Mouse (Mus musculus): ENCODE results near the gene Lrp2.

- no peak for TF ChIP-seq TCF12 (IDR thresholded peaks at IDR 0.05; ENCODE audit: insufficient read depth, poor library complexity, severe bottlenecking)
- TF ChIP-seq POLR2A (IDR thresholded peaks at IDR 0.05; ENCODE audit: insufficient read length, low read depth) = no peak
- TF ChIP-seq SRF (IDR thresholded peaks at IDR 0.05; ENCODE audit: control insufficient read depth, insufficient read length, low read depth) = no peak
- TF ChIP-seq MYOD1 (IDR thresholded peaks at IDR 0.05; ENCODE audit: control insufficient read depth in 1 of 3, insufficient read length in 2 of 3, low read depth in 2 of 3) = no peak
- TF ChIP-seq MAX (IDR thresholded peaks at IDR 0.05; ENCODE audit: low read depth) = no peak
- TF ChIP-seq E2F4 (IDR thresholded peaks at IDR 0.05; ENCODE audit: insufficient read depth) = no peak
- TF ChIP-seq CEBPB (IDR thresholded peaks at IDR 0.05; ENCODE audit: insufficient read depth, poor library complexity, severe bottlenecking) = no peak
- no peak for TF ChIP-seq USF1 (IDR thresholded peaks at IDR 0.05; ENCODE audit: low read depth)
- TF ChIP-seq REST (IDR thresholded peaks at IDR 0.05; ENCODE audit: insufficient read depth, insufficient read length) = no peak
- no peak for TF ChIP-seq POLR2AphosphoS2 (IDR thresholded peaks at IDR 0.05; ENCODE audit: insufficient read length, low read depth)
- no peak for TF ChIP-seq MYOG (IDR thresholded peaks at IDR 0.05; ENCODE audit: control insufficient read depth in 1 of 3, insufficient read depth in 1 of 3, insufficient read length in 2 of 3, low read depth in 2 of 3)
- TF ChIP-seq TCF3 (IDR thresholded peaks at IDR 0.05; ENCODE audit: insufficient read length, low read depth) = no peak
Observed at GRCm38 (mm10) chr2:69445896-69446472, 139.9 kb downstream of the Lrp2 start.
